Mouse (Mus musculus) erythroblast, embryonic 14.5 days (primary cell): ENCODE results near the gene Phactr2. TPM values are rescaled to one million over a fixed set of nuclear protein-coding genes. Genes with fewer than 3 reads are reported as not detected.

Experiments
- H3K27me3 ChIP-seq: 2 replicates; pipeline ENCODE4 v1.6.1; 2012; ENCODE audit warnings: inconsistent platforms; ENCODE audit not compliant: control insufficient read depth
- H3K36me3 ChIP-seq: 2 replicates; pipeline ENCODE4 v1.6.1; 2012; ENCODE audit warnings: mild to moderate bottlenecking, inconsistent platforms; ENCODE audit not compliant: control insufficient read depth
- H3K4me1 ChIP-seq: 2 replicates; pipeline ENCODE4 v1.6.1; 2012; ENCODE audit warnings: inconsistent platforms; ENCODE audit not compliant: control insufficient read depth
- H3K4me3 ChIP-seq: replicated peaks from 2 replicates; pipeline ENCODE3; 2012; ENCODE audit warnings: moderate library complexity, mild to moderate bottlenecking, inconsistent platforms
- H3K9me3 ChIP-seq: 2 replicates; pipeline ENCODE4 v1.6.1; 2012; ENCODE audit warnings: low read length, inconsistent platforms, mixed read lengths; ENCODE audit not compliant: control insufficient read depth
- GATA1 ChIP-seq: IDR thresholded peaks from 2 replicates; pipeline ENCODE4 v1.6.1; 2012; ENCODE audit warnings: low read length, inconsistent platforms, mixed read lengths
- TAL1 ChIP-seq: IDR thresholded peaks from 3 replicates; pipeline ENCODE4 v1.6.1; 2012; ENCODE audit warnings: low read length, inconsistent platforms, mixed read lengths
- polyA plus RNA-seq: library from polyadenylated mRNA; stranded (reverse); fragments of >175 nt; gene quantifications from 2 replicates; pipeline ENCODE4 v1.2.3, GENCODE M21; 2012

Phactr2 gene
- polyA plus RNA-seq, 1 experiment = 0.02 TPM

DNA sequence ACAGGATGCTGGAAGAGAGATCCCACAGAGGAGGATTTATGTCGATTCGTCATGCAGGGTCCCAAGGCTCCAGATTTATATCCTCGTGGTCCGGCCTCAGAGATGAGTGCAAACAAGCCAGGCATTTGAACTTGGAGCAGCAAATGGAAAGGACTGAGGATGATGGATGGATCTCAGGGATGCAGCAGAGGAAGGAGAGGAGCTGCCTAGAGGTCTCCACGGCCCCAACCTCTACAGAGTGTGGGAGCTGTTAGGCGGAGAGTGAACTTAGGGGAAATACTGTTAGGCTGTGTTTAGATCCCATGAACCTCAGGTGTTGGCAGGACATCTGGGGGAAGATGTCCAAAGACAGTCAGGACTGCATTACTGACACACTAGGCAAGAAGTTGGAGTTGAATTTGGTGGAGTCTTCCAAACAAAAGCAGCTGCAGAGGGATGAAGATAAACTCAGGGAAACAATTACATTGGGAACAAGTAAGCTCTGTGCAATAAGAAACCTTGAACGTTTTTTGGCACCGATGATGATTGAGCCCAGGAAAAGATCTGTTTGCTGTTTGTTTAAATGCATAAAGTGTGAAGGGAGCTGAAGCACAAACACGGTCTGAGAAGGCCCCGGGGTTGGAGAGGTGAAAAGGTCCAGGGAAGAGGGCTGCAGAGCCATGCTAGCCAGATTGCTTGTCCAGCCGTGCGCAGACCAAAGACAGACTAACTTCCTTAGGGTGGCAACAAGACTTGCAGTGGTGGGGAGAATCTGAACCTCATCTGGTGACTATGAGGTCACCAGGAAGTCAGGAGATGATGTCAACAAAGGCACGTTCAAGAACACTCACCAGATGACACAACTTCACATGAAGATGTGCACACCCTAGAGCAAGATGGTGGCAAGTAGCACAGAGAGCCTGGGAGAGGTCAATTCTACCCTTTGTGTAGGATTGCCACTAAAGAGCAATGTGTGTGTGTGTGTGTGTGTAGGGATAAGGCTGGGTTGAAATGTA, 170.6 kb downstream of the Phactr2 start:
- TF ChIP-seq GATA1 = no peak
- no peak for TF ChIP-seq TAL1
- H3K36me3 ChIP-seq = no peaks in the 10 kb centered on the region
- H3K4me3 ChIP-seq = no peak overlapping the region
- H3K9me3 ChIP-seq = no peaks in the 10 kb centered on the region
- no peaks in the 10 kb centered on the region for H3K27me3 ChIP-seq
- no peaks in the 10 kb centered on the region for H3K4me1 ChIP-seq

GRCm38 (mm10) chr10:13300601-13301000, 173.6 kb downstream of the Phactr2 start:
- TF ChIP-seq TAL1 = no peak

DNA sequence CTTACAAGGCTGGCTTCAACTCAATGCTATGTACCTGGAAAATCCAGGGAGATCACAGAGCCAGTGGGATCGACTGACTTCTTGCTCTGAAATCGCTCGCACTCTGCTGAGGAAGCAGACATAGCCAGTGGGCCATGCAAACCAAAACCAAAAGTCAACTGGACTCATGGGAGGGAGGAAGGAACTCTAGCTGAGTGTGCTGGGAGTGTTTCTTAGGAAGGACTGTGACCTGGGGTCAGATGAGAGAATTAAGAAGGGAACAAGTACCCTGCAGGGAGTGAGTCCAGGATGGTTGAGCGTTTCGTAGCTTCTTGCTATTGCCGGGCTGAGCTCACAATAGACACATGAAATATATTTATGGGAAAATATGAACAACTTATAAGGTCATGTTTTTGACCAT, 174.0 kb downstream of the Phactr2 start:
- Histone ChIP-seq H3K4me1 (no peaks in the 10 kb centered on the region), H3K27me3 (no peaks in the 10 kb centered on the region), H3K36me3 (no peaks in the 10 kb centered on the region), H3K9me3 (no peaks in the 10 kb centered on the region), H3K4me3 (no peak overlapping the region)
- TF ChIP-seq GATA1 = no peak
- TF ChIP-seq TAL1 = no peak

More at GRCm38 (mm10) chr10:13300601-13301000, 173.6 kb downstream of the Phactr2 start:
- H3K4me1 ChIP-seq = no peaks in the 10 kb centered on the region
- H3K27me3 ChIP-seq = no peaks in the 10 kb centered on the region
- no peaks in the 10 kb centered on the region for H3K36me3 ChIP-seq
- no peak overlapping the region for H3K4me3 ChIP-seq
- no peaks in the 10 kb centered on the region for H3K9me3 ChIP-seq

DNA sequence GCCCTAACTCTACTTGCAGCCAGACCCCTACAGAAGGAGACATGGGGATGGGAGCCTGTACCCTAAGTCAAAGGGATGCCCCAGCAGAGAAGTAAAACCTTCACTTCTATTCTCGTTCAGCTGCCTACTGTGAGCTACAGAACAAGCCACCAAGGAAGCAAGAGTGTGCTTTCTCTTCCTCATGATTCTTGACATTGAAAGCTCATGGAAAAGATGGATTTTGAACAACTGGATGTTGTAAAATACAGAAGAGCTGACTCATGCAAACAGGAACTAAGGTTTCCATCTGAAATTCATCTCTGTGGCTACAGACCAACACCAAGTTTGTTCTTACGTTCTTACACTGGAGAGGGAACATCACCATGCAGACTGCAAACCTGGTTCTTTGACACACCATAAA, 179.3 kb downstream of the Phactr2 start:
- Histone ChIP-seq H3K27me3 (no peaks in the 10 kb centered on the region), H3K4me3 (no peak overlapping the region), H3K36me3 (no peaks in the 10 kb centered on the region), H3K4me1 (no peaks in the 10 kb centered on the region), H3K9me3 (no peaks in the 10 kb centered on the region)
- TF ChIP-seq TAL1 (no peak), GATA1 (no peak)

- H3K4me3 ChIP-seq = no peak overlapping the region
- H3K9me3 ChIP-seq = no peaks in the 10 kb centered on the region
- H3K4me1 ChIP-seq = no peaks in the 10 kb centered on the region
- no peak for TF ChIP-seq GATA1
- TF ChIP-seq TAL1 = no peak
- H3K27me3 ChIP-seq = no peaks in the 10 kb centered on the region
- H3K36me3 ChIP-seq = no peaks in the 10 kb centered on the region
These were observed 182.2 kb downstream of the Phactr2 start for GRCm38 (mm10) chr10:13292026-13292425.

DNA sequence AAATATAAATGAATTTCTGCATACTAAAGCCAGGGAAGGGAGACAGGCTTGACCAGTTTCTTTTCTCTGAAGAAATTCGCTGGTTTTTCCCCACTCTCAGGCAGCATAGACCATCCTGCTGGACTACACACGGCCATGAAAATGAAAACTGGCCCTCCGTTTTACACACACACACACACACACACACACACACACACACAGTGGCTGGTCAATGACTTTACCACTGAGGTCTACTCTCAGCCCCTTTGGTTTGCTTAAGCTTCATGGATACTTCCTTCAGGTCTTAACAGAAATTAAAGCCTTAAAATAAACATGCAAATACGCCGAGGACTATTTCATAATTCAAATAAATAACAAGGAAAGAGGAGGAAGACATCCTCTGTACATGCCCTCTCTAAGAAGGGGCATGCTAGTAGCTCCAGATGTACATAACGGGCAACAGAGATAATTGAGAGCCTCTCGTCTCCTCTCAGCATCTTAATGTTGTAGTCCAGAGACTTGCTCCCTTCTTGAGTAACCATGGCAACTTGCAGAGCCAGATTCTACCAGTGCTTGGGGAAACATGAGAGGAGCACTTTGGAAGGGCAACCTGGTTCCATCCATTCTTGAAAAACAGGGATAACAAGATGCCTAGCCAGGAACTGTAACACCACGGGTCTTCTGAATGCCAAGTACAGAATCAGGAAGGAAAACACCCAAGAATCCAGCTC, 184.8 kb downstream of the Phactr2 start:
- no peak overlapping the region for H3K4me3 ChIP-seq
- H3K36me3 ChIP-seq = no peaks in the 10 kb centered on the region
- no peaks in the 10 kb centered on the region for H3K4me1 ChIP-seq
- TF ChIP-seq TAL1 (no peak), GATA1 (no peak)
- H3K27me3 ChIP-seq = no peaks in the 10 kb centered on the region
- H3K9me3 ChIP-seq = no peaks in the 10 kb centered on the region

- no peaks in the 10 kb centered on the region for H3K4me1 ChIP-seq
- H3K4me3 ChIP-seq = no peak overlapping the region
- TF ChIP-seq TAL1 (no peak), GATA1 (no peak)
- H3K36me3 ChIP-seq = no peaks in the 10 kb centered on the region
- no peaks in the 10 kb centered on the region for H3K27me3 ChIP-seq
- H3K9me3 ChIP-seq = no peaks in the 10 kb centered on the region
These were observed 185.9 kb downstream of the Phactr2 start for GRCm38 (mm10) chr10:13288296-13288695.

GRCm38 (mm10) chr10:13283441-13283840, 190.8 kb downstream of the Phactr2 start:
- Histone ChIP-seq H3K4me1 (no peaks in the 10 kb centered on the region), H3K27me3 (no peaks in the 10 kb centered on the region), H3K4me3 (no peak overlapping the region), H3K9me3 (no peaks in the 10 kb centered on the region), H3K36me3 (no peaks in the 10 kb centered on the region)
- TF ChIP-seq TAL1 (no peak), GATA1 (no peak)

DNA sequence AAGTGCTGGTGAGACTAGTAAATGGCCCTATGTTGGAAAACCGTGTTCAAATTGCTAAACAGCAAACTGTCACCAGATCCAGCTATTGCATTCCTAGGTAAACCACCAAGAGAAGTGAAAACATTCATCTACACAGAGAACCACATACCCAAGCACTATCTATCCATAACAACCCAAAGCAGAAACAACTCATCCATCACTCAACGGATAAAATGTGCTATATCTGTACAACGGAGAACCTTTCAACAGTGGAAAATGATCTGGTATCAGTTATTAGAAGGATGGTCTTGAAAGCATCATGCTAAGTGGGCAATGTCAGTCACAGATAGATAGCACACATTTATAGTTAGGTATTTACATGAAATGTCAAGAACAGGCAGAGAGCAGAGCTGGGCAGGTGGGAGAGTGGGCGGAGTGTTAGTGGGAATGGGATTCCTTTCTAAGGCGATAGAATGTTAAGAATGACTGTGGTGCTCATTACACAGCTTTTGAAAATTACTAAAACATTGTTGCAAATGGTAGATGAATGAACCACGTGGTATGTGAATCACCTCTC, 193.8 kb downstream of the Phactr2 start:
- H3K36me3 ChIP-seq = no peaks in the 10 kb centered on the region
- no peak for TF ChIP-seq GATA1
- no peak for TF ChIP-seq TAL1
- H3K4me1 ChIP-seq = no peaks in the 10 kb centered on the region
- H3K9me3 ChIP-seq = no peaks in the 10 kb centered on the region
- no peak overlapping the region for H3K4me3 ChIP-seq
- H3K27me3 ChIP-seq = no peaks in the 10 kb centered on the region
